Mouse (Mus musculus): ENCODE results near the gene Foxp1.

DNA sequence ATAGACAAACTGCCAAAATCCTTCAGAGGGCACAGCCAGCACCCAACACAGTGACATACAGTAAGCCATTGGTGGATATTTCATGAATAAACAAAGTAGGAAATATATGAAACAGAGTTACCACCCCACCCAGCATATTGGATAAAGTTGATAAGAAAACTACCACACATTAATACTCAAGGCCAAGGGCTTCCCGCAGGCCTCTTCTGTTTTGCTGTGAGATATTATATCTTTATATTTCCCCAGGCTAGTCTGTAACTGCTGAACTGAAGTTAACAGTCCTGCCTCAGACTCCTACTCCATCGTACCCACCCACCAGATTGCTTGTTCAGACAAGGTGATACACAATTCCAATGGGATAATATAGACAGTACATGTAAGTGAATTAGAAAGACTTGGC is 336.7 kb downstream of the Foxp1 start:
- no peak for TF ChIP-seq POLR2A (IDR thresholded peaks at IDR 0.05; ENCODE audit: borderline replicate concordance, control insufficient read depth, low read depth, low read length)
- no peak for TF ChIP-seq CTCF (IDR thresholded peaks at IDR 0.05; ENCODE audit: control insufficient read depth, insufficient read depth, low read length)

Data from bone marrow, adult 2 months (tissue).